Mouse (Mus musculus) CH12.LX (cell line): Measurements from ENCODE around the gene Camta1.

ENCODE experiments used
- CTCF ChIP-seq, 2 experiments: IDR thresholded peaks in 1 of 2; conservative IDR thresholded peaks in 1 of 2; 2 replicates each; pipeline ENCODE4 v1.5.1; 2011 to 2012; ENCODE audit warnings: low read depth in 2 of 2, low read length in 2 of 2, improper control_type of control experiment in 1 of 2, inconsistent platforms in 1 of 2, mild to moderate bottlenecking in 1 of 2, moderate library complexity in 1 of 2
- EP300 ChIP-seq: IDR thresholded peaks from 2 replicates; pipeline ENCODE4 v1.6.1; 2011; ENCODE audit warnings: low read length, improper control_type of control experiment
- HCFC1 ChIP-seq: IDR thresholded peaks from 2 replicates; pipeline ENCODE4 v1.6.1; 2012; ENCODE audit warnings: low read depth, mild to moderate bottlenecking, inconsistent platforms, low read length, improper control_type of control experiment
- JUND ChIP-seq: conservative IDR thresholded peaks from 2 replicates; pipeline ENCODE4 v1.6.1; 2011; ENCODE audit warnings: low read depth, low read length, improper control_type of control experiment
- MAFK ChIP-seq: IDR thresholded peaks from 2 replicates; pipeline ENCODE4 v1.6.1; 2011; ENCODE audit warnings: low read length, improper control_type of control experiment; ENCODE audit not compliant: insufficient replicate concordance
- POLR2A ChIP-seq: IDR thresholded peaks from 2 replicates; pipeline ENCODE4 v1.6.1; 2011; ENCODE audit warnings: low read depth, mild to moderate bottlenecking, improper control_type of control experiment, low read length
- UBTF ChIP-seq: IDR thresholded peaks from 2 replicates; pipeline ENCODE4 v1.6.1; 2012; ENCODE audit warnings: low read depth, mild to moderate bottlenecking, inconsistent platforms, low read length, improper control_type of control experiment, moderate library complexity

DNA sequence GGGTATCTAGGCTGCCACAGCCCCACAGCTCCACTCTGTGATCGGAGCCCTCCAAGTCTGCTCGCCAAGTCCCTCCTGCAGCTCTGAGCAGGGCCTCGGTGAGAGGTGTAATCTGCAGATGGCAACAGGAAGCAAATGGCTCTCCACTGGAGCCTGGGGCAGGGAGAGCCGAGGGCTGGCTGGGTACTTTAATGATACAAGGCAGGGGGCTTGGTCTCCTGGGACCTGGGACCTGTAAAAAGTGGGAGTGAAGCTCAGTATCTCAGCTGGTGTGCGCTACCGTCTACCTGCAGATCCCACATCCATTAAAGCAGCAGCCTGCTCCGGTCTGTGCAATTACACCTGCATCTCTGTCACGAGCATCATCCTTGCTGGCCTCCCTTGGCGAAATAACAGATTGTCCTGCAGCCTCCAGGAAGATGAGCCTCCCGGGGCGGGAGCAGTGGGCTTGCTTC lies 555.3 kb downstream of the Camta1 start:
- no peak for TF ChIP-seq MAFK
- no peak for TF ChIP-seq EP300
- TF ChIP-seq POLR2A, result no peak
- no peak for TF ChIP-seq CTCF (conservative IDR thresholded peaks at IDR 0.05 in 1 of 2, IDR thresholded peaks at IDR 0.05 in 1 of 2; ENCODE audit: low read depth in 2 of 2, low read length in 2 of 2)
- no peak for TF ChIP-seq HCFC1
- TF ChIP-seq JUND, result no peak
- no peak for TF ChIP-seq UBTF
